Mouse (Mus musculus) neutrophil, adult 59 days (primary cell): Measurements from ENCODE around the gene Hacd3. TPM values are rescaled to one million over a fixed set of nuclear protein-coding genes. Genes with fewer than 3 reads are reported as not detected.

Source experiments
- total RNA-seq, 2 experiments: library from RNA; stranded (reverse); gene quantifications; 1 replicate in 1 of 2; 2 replicates in 1 of 2; pipeline ENCODE4 v1.2.4; 2023

The Hacd3 gene
- total RNA-seq = 1 to 10 TPM; 7.0 TPM

DNA sequence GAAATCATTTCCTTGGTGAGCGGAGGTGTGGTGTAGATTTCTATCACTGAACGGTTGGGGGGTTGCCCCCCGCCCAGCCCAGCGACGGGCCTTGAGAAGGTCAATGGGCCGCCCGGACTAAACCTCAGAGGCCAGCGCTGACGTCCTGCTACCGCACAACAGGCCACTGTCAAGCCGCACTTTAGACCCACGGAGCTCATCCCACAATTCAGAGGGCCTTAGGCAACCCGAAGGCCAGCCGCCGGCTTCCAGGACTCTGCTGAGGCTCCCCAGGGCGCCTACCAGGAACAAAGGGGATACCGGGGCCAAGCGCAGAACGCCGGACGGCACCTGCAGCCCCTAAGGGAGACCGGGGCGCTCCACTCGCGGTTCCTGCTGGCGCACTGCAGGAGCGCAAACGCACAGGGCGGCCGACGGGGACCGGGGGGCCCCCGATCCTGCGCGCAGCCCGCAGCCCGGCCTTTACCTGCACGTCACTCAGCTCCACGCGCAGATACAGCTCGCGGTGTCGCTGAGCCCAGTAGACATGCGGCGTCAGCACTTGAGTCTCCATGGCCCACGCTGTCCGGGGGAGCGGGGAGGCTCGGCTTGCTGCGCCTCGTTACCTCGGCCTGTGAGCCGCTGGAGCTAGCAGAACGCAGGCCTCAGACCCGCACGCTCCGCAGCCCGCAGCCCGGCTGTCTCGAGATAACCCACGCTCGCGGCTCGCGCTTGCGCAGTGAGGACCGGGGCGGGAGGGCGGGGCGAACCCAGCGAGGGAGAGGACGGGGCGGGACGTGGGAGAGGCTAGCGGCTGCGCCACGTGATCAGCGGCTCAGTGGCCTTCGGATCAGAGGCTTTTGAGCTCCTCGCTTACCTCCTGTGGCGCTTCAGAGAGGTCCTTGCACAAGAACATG is at the start of gene Hacd3:
Gene Hacd3, minus strand, starts transcription at position 703 of the 896 bp plus-strand sequence.

GRCm38 (mm10) chr9:65032269-65033108 is 11.0 kb upstream of the Hacd3 start, which contains the start of gene Dpp8:
TSS of gene Dpp8 (plus strand) at chr9:65032414.

DNA sequence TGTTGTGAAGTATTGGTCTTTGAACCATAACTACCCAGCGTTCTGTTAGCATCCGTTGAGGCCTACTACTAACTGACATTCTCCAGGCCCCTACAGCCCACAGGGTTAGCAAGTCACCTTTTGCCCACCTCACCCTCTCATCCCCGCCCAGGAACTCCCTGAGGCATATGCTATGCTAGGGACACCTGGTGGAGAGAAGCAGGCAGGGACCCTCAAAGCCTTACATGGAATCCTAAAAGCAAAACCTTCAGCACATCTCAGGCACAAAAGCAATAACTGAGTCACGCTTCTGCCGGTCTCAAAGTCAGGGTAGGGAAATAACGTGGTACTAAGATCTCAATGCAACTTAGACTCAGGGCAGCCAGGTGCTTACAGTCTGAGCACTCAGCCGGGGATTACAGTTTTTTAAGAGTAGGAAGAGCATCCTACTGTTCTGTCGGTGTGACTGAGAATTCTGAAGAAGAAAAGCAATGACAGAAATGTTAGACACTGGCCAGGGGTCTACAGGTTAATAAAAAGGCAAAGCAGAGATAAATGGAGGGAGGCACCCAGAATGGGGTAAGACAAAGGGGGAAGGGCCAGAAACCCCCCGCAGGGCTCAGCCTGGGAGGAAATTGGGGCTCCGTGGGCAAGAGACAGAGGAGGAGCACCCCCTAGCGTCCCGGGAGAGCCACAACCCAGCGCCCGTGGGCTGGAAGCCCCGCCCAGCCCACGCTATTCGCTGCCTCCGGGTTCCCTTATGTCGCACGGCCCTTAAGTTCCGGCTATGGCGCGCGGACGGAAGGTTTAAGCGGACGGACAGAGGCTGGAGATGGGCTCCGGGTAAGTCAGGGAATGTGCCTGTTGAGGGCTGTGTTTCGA is 61.1 kb downstream of the Hacd3 start, which contains the start of gene Ints14:
Gene Ints14, plus strand, starts transcription at position 789 of the 861 bp plus-strand sequence.

DNA sequence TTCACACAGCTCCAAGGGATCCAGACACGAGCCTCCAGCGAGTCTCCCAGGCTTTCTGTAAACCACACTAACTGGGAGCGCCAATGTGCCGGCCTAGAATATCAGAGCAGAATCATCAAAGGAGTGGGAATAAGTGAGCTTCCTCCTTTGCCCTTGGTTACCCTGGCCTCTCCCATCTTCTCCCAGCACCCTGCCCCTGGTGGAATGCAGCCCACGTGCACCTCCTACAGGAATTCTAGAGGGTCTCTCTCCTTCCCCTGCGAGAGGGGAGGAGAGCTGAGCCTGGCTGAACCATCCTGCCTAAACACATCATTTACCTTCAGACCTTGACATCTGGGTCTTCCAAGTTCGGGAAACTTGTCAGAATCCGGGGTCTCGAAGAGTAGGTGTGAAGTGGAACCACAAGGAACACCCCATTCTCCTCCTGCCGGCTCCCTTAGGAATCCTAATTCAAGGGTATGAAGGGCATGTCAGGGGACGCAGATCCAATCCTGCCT is 70.3 kb downstream of the Hacd3 start, which contains the start of gene Slc24a1:
Gene Slc24a1, minus strand, starts transcription at position 447 of the 497 bp plus-strand sequence.

Other genes starting within 250 kb of the Hacd3 start
- gene Dennd4a, start 210.4 kb downstream of the Hacd3 start, total RNA-seq = 100 to 1,000 TPM; 120 to 142 TPM
- not detected for gene Slc24a1, start 70.1 kb downstream of the Hacd3 start, total RNA-seq
- 10 to 100 TPM; 15.2 to 15.9 TPM for gene Ints14, start 60.8 kb downstream of the Hacd3 start, total RNA-seq
- 10 to 100 TPM; 72.1 to 76.5 TPM for gene Dpp8, start 10.7 kb upstream of the Hacd3 start, total RNA-seq
- not detected for gene Igdcc4, start 79.8 kb upstream of the Hacd3 start, total RNA-seq
- not detected for gene Igdcc3, start 119.5 kb upstream of the Hacd3 start, total RNA-seq
- gene Parp16, start 173.7 kb upstream of the Hacd3 start, total RNA-seq = 1 to 10 TPM; 2.9 to 3.5 TPM
- gene Cilp, start 243.5 kb upstream of the Hacd3 start, total RNA-seq = not detected